Mouse (Mus musculus) liver, embryonic 14.5 days (tissue): Measurements from ENCODE around the gene N4bp2l1. TPM values are rescaled to one million over a fixed set of nuclear protein-coding genes. Genes with fewer than 3 reads are reported as not detected.
A peak's percentile ranks its signal among the peaks of the same experiment; 100 is the strongest.

Experiments used
- ATAC-seq: fragments of 200-750 bp; cut with Nextera tagmentation; 2 replicates; pipeline ENCODE4 v1.8.0; 2017; ENCODE audit warnings: moderate number of reproducible peaks, mild to moderate bottlenecking, moderate library complexity; ENCODE audit not compliant: insufficient read depth
- DNase-seq, 3 experiments: peaks; one replicate each; pipeline ENCODE4 v3.0.0-alpha.2; 2012 to 2013; ENCODE audit warnings: low read depth in 3 of 3, low spot score in 3 of 3
- H3K27ac ChIP-seq: fragments of 300-500 bp; sonication (generic); 2 replicates; pipeline ENCODE4 v1.5.1; 2014; ENCODE audit warnings: moderate library complexity, mild to moderate bottlenecking, control low read depth, inconsistent platforms
- H3K27me3 ChIP-seq: fragments of 300-500 bp; sonication (generic); 2 replicates; pipeline ENCODE4 v1.6.1; 2014; ENCODE audit warnings: mild to moderate bottlenecking, low read length, moderate library complexity; ENCODE audit not compliant: control insufficient read depth, insufficient read depth
- H3K36me3 ChIP-seq: fragments of 300-500 bp; sonication (generic); replicated peaks from 2 replicates; pipeline ENCODE4 v1.6.1; 2014; ENCODE audit warnings: low read depth; ENCODE audit not compliant: control insufficient read depth, insufficient read depth
- H3K4me1 ChIP-seq, 2 experiments: fragments of 200-500 bp in 1 of 2; fragments of 300-500 bp in 1 of 2; sonication (generic) in 1 of 2; replicated peaks; 2 replicates each; pipeline ENCODE4 v1.6.1; 2012 to 2014; ENCODE audit warnings: antibody characterized with exemption in 1 of 2, inconsistent platforms in 1 of 2, low read length in 1 of 2; ENCODE audit not compliant: control insufficient read depth in 2 of 2, insufficient read depth in 2 of 2
- H3K4me2 ChIP-seq: fragments of 300-500 bp; sonication (generic); 2 replicates; pipeline ENCODE4 v1.6.1; 2014; ENCODE audit warnings: low read depth, mild to moderate bottlenecking, control low read depth, moderate library complexity
- H3K4me3 ChIP-seq, 2 experiments: fragments of 200-500 bp in 1 of 2; fragments of 300-500 bp in 1 of 2; sonication (generic) in 1 of 2; 2 replicates each; pipeline ENCODE4 v1.5.1; 2012 to 2014; ENCODE audit warnings: low read depth in 2 of 2, low read length in 2 of 2, mild to moderate bottlenecking in 2 of 2, control low read depth in 1 of 2, inconsistent platforms in 1 of 2, moderate library complexity in 1 of 2; ENCODE audit not compliant: insufficient read depth in 1 of 2
- H3K9ac ChIP-seq: fragments of 300-500 bp; sonication (generic); replicated peaks from 2 replicates; pipeline ENCODE4 v1.6.1; 2014; ENCODE audit warnings: mild to moderate bottlenecking, control low read depth, moderate library complexity
- H3K9me3 ChIP-seq: fragments of 300-500 bp; sonication (generic); 2 replicates; pipeline ENCODE4 v1.6.1; 2016; ENCODE audit warnings: low read length, mixed read lengths; ENCODE audit not compliant: control insufficient read depth
- CTCF ChIP-seq: IDR thresholded peaks from 2 replicates; pipeline ENCODE4 v1.5.1; 2016; ENCODE audit warnings: antibody characterized with exemption, low read depth, control low read depth
- EP300 ChIP-seq: IDR thresholded peaks from 2 replicates; pipeline ENCODE4 v1.6.1; 2016; ENCODE audit warnings: antibody characterized with exemption, low read depth
- WGBS: fragments of 180-500 bp; shearing (Covaris S2); extraction: QIAGEN DNeasy Blood & Tissue Kit; methylation state at CpG from one replicate; pipeline ENCODE4 v1.1.7; 2014; ENCODE audit not compliant: insufficient replicate concordance; 5-methylcytosine and 5-hydroxymethylcytosine counted together
- polyA plus RNA-seq, 2 experiments: library from polyadenylated mRNA; depleted of rRNA in 1 of 2; stranded (reverse) in 1 of 2; unstranded in 1 of 2; fragments of >200 nt; fragmentation: Nextera tagmentation in 1 of 2; extraction: Ambion mirVana in 1 of 2; gene quantifications; 2 replicates each; pipeline versions ENCODE4 v1.2.1 to v1.2.3; 2012 to 2014

The N4bp2l1 gene
- polyA plus RNA-seq, 2 experiments: 8.3 to 8.4 TPM

DNA sequence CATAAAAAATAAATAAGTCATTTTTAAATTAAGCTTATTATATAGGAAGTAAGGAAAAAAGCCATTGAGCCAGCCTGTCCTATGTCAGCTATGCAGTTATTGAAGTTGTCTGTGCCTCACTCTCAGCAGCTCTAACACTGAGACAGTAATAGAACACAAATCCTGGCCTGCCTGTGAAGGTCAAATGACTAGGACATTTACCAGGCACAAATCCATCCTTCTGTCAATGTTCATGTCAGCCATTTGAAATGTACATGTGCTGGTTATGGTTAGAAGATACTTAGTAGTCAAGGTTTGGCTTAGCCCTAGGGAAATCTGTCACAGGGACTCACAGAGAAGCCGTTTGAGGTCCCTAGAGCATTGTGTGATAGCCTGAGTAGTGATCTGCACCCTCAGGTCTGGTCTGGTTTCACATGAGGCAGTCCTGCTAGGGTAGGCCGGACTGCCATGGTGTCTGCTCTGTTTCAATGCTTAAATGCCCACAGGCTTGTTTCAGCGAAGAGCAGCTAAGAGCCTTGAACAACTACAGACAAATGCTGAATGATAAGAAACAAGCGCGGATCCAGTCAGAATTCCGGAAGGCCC lies 37.4 kb downstream of the N4bp2l1 start:
- H3K9me3 ChIP-seq: no peaks in the 10 kb centered on the region
- no peak for ATAC-seq
- no peak overlapping the region for H3K4me2 ChIP-seq
- DNase-seq: no peak
- peaks cover 49% of the 10 kb centered on the region for H3K36me3 ChIP-seq
- H3K27ac ChIP-seq: no peak overlapping the region
- 86% methylated on average over 6 of the region's 6 CpGs for WGBS
- no peak for TF ChIP-seq CTCF
- no peak for TF ChIP-seq EP300
- no peaks in the 10 kb centered on the region; a peak in 1 of 4 replicates for H3K4me1 ChIP-seq
- no peaks in the 10 kb centered on the region for H3K27me3 ChIP-seq
- H3K9ac ChIP-seq: no peak overlapping the region
- no peak overlapping the region for H3K4me3 ChIP-seq

DNA sequence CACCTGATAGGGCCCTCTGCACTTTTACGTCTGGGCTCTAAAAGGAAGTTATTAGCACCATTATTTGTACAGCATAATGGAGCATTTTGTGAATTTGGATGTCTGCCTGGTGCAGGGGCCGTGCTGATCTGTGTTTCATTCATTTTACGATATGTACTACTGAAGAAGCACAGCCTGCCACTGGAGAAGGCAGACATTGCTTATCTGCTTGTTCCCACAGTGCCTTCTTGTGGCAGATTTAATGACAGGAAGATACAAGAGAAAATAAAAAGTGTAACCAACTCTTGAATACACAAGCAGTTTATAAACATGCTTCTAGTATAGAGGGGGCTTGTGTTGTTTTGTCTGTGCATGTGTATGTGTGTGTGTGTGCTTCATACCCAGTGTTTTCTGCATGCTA lies 45.4 kb downstream of the N4bp2l1 start:
- H3K27me3 ChIP-seq: no peaks in the 10 kb centered on the region
- WGBS: 73% methylated on average over 3 of the region's 3 CpGs
- H3K4me3 ChIP-seq: no peak overlapping the region
- no peaks in the 10 kb centered on the region for H3K4me1 ChIP-seq
- H3K36me3 ChIP-seq: peaks cover 42% of the 10 kb centered on the region
- ATAC-seq (no peak), DNase-seq (no peak)
- no peak overlapping the region for H3K4me2 ChIP-seq
- H3K9ac ChIP-seq: no peak overlapping the region
- H3K9me3 ChIP-seq: no peaks in the 10 kb centered on the region
- H3K27ac ChIP-seq: no peak overlapping the region
- TF ChIP-seq CTCF (no peak; the same call in 1 of the 2 replicates), EP300 (no peak)

DNA sequence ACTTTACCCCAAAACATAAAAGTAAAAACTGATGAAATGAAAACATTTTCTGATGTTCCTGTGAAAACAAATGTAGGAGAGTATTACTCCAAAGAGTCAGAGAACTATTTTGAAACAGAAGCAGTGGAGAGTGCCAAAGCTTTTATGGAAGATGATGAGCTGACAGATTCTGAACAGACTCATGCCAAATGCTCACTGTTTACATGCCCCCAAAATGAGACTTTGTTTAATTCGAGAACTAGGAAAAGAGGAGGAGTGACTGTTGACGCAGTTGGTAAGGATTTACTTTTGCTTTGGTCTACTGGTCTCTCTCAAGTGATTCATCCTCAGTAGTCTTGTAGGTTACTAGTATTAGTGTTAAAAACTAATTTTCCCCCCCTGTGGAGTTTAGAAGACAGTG lies 53.8 kb downstream of the N4bp2l1 start:
- Histone ChIP-seq H3K4me3 (no peak overlapping the region), H3K27me3 (no peaks in the 10 kb centered on the region), H3K27ac (no peak overlapping the region), H3K9ac (no peak overlapping the region), H3K36me3 (peaks cover 13% of the 10 kb centered on the region), H3K9me3 (peaks cover 2% of the 10 kb centered on the region), H3K4me2 (no peak overlapping the region), H3K4me1 (no peaks in the 10 kb centered on the region)
- WGBS: 91% methylated on average over 2 of the region's 2 CpGs
- DNase-seq (no peak), ATAC-seq (no peak)
- TF ChIP-seq EP300 (no peak), CTCF (no peak)

DNA sequence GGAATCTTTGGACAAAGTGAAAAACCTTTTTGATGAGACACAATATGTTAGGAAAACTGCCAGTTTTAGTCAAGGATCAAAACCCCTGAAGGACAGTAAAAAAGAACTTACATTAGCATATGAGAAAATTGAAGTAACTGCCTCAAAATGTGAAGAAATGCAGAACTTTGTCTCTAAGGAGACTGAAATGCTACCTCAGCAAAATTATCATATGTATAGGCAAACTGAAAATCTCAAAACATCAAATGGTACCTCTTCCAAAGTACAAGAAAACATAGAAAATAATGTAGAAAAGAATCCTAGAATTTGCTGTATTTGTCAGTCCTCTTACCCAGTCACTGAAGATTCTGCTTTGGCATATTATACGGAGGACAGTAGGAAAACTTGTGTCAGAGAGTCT lies 55.7 kb downstream of the N4bp2l1 start:
- Histone ChIP-seq H3K36me3 (peaks cover 27% of the 10 kb centered on the region), H3K27me3 (no peaks in the 10 kb centered on the region), H3K27ac (no peak overlapping the region), H3K9me3 (peaks cover 2% of the 10 kb centered on the region), H3K4me1 (no peaks in the 10 kb centered on the region), H3K4me3 (no peak overlapping the region), H3K4me2 (no peak overlapping the region), H3K9ac (no peak overlapping the region)
- no peak for ATAC-seq
- TF ChIP-seq CTCF: no peak
- no peak for TF ChIP-seq EP300
- no peak for DNase-seq
- 90% methylated on average over 1 of the region's 1 CpGs for WGBS

DNA sequence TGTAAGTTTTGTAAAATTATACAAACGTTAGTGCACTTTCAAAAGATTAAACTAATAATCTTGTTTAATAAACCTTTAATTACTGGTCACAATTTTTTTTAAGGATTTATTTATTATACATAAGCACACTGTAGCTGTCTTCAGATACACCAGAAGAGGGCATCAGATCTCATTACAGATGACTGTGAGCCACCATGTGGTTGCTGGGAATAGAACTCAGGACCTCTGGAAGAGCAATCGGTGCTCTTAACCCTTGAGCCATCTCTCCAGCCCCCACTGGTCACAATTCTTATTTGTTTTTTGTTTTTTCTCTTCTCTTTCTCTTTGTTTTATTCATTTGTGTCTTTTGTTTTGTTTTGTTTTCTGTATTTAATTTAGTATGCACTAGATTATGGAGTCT lies 71.7 kb downstream of the N4bp2l1 start:
- no peak for ATAC-seq
- peaks cover 11 to 26% of the 10 kb centered on the region in 2 experiments for H3K4me1 ChIP-seq
- WGBS: 73% methylated on average over 2 of the region's 2 CpGs

More for the DNA sequence above, 71.7 kb downstream of the N4bp2l1 start:
- TF ChIP-seq CTCF (peak; percentile 24; the same call in 1 of the 2 replicates), EP300 (no peak)
- H3K36me3 ChIP-seq: peaks cover 12% of the 10 kb centered on the region
- no peak for DNase-seq
- H3K4me2 ChIP-seq: no peak overlapping the region
- no peak overlapping the region for H3K4me3 ChIP-seq
- no peaks in the 10 kb centered on the region for H3K27me3 ChIP-seq
- H3K27ac ChIP-seq: no peak overlapping the region
- no peak overlapping the region for H3K9ac ChIP-seq
- H3K9me3 ChIP-seq: no peaks in the 10 kb centered on the region
